Mouse (Mus musculus) cerebellum, adult 2 months (tissue): ENCODE data around the gene Ttll11.

Experiments
- CTCF ChIP-seq: fragments of 200-500 bp; IDR thresholded peaks from 2 replicates; pipeline ENCODE4 v1.5.1; 2011; ENCODE audit warnings: low read depth, mild to moderate bottlenecking, control low read depth, low read length, moderate library complexity, borderline replicate concordance; ENCODE audit not compliant: insufficient read depth
- POLR2A ChIP-seq: fragments of 200-500 bp; IDR thresholded peaks from 2 replicates; pipeline ENCODE4 v1.6.1; 2011; ENCODE audit warnings: low read length, control low read depth, borderline replicate concordance; ENCODE audit not compliant: insufficient read depth

- no peak for TF ChIP-seq POLR2A
- no peak for TF ChIP-seq CTCF
Observed at GRCm38 (mm10) chr2:35879887-35880286, 99.8 kb downstream of the Ttll11 start.
